In genomic region chr6:108704316-108705080, GRCm38 (mm10) we compare ENCODE assay signal across 14 mouse cellular contexts. TPM values are rescaled to one million over a fixed set of nuclear protein-coding genes. Genes with fewer than 3 reads are reported as not detected.
DNase-seq lines count a peak whose midpoint lies in the region; ATAC-seq and TF ChIP-seq lines count a peak whose summit lies in the region.
"Had no signal": no experiment of that assay in that cellular context is flagged by ENCODE, and none has a peak within 500 bp of the region (broad histone marks: within the 10 kb centered on the region; RNA-seq: fewer than 3 reads in every experiment).

No protein-coding gene starts in this region.

- DNase-seq in CD4-positive, CD25-positive, alpha-beta regulatory T cell, adult 2 months (ENCODE audit: low read depth, low spot score), result peak; percentile 41
- DNase-seq in MEL (ENCODE audit: low read depth, low spot score), result peak; percentile 90
- peak; percentile 41 for DNase-seq in liver, postnatal 0 days
- DNase-seq in left cerebral cortex, adult 11 months (ENCODE audit: low spot score), result no peak
- no peak for DNase-seq in gastrocnemius, adult 18-20 months (ENCODE audit: low spot score)
- DNase-seq: cerebellum, adult 9-10 months; gastrocnemius, postnatal 14 days; right cerebral cortex, postnatal 25 days had no signal

- H3K4me3 ChIP-seq in MEL (ENCODE audit: control insufficient read depth in 1 of 2, insufficient read depth in 1 of 2, low read depth in 2 of 2, low read length in 2 of 2), result peak overlapping the region; percentile 23 to 27
- no peak overlapping the region for H3K4me3 ChIP-seq in intestine, embryonic 16.5 days (ENCODE audit: low read length)
- no peak overlapping the region for H3K4me3 ChIP-seq in liver, postnatal 0 days (ENCODE audit: low read depth, low read length)
- H3K4me3 ChIP-seq in kidney, embryonic 14.5 days (ENCODE audit: low read length), result no peak overlapping the region
- H3K4me3 ChIP-seq in kidney, embryonic 16.5 days (ENCODE audit: low read length), result no peak overlapping the region
- H3K4me3 ChIP-seq: kidney, embryonic 15.5 days; limb, embryonic 10.5 days had no signal

- H3K4me1 ChIP-seq in MEL (ENCODE audit: control insufficient read depth in 1 of 2, insufficient read depth in 2 of 2, low read length in 2 of 2), result peaks cover 25 to 52% of the 10 kb centered on the region in 2 experiments
- H3K4me1 ChIP-seq in intestine, embryonic 16.5 days (ENCODE audit: control insufficient read depth, insufficient read depth, low read length), result peaks cover 7% of the 10 kb centered on the region
- H3K4me1 ChIP-seq in liver, postnatal 0 days (ENCODE audit: insufficient read depth), result peaks cover 12% of the 10 kb centered on the region
- H3K4me1 ChIP-seq in kidney, embryonic 14.5 days (ENCODE audit: control insufficient read depth, insufficient read depth, low read length), result peaks cover 11% of the 10 kb centered on the region
- peaks cover 14% of the 10 kb centered on the region for H3K4me1 ChIP-seq in kidney, embryonic 16.5 days (ENCODE audit: insufficient read depth, low read length)

- WGBS in intestine, embryonic 16.5 days, result 56% methylated on average over 9 of the region's 9 CpGs
- 34% methylated on average over 9 of the region's 9 CpGs for WGBS in liver, postnatal 0 days (ENCODE audit: insufficient replicate concordance)
- WGBS in kidney, embryonic 14.5 days, result 79% methylated on average over 9 of the region's 9 CpGs
- WGBS in kidney, embryonic 16.5 days, result 78% methylated on average over 9 of the region's 9 CpGs

- no peaks in the 10 kb centered on the region; the same call in 1 of the 2 replicates for H3K79me2 ChIP-seq in MEL (ENCODE audit: control insufficient read depth, insufficient read depth, low read length, poor library complexity)

- H3K27ac ChIP-seq in MEL (ENCODE audit: control insufficient read depth, low read depth, low read length), result peak overlapping the region; percentile 92
- H3K27ac ChIP-seq in intestine, embryonic 16.5 days (ENCODE audit: low read length), result peak overlapping the region; percentile 50; the same call in 1 of the 2 replicates
- peak overlapping the region; percentile 70 for H3K27ac ChIP-seq in liver, postnatal 0 days (ENCODE audit: low read depth)
- H3K27ac ChIP-seq in kidney, embryonic 14.5 days (ENCODE audit: low read depth, low read length), result no peak overlapping the region
- H3K27ac ChIP-seq in kidney, embryonic 16.5 days (ENCODE audit: low read length), result no peak overlapping the region
- H3K27ac ChIP-seq: kidney, embryonic 15.5 days; limb, embryonic 10.5 days had no signal

- no peaks in the 10 kb centered on the region for H3K9me3 ChIP-seq in MEL (replicated peaks; ENCODE audit: insufficient read depth, low read length)
- no peaks in the 10 kb centered on the region for H3K9me3 ChIP-seq in intestine, embryonic 16.5 days (ENCODE audit: control insufficient read depth, low read length)
- no peaks in the 10 kb centered on the region for H3K9me3 ChIP-seq in liver, postnatal 0 days (ENCODE audit: low read length)
- no peaks in the 10 kb centered on the region for H3K9me3 ChIP-seq in kidney, embryonic 14.5 days (ENCODE audit: control insufficient read depth, low read length)
- H3K9me3 ChIP-seq in kidney, embryonic 16.5 days (ENCODE audit: low read length), result no peaks in the 10 kb centered on the region
- H3K9me3 ChIP-seq: kidney, embryonic 15.5 days; limb, embryonic 10.5 days had no signal

- peak; percentile 98 for TF ChIP-seq EP300 in MEL (IDR thresholded peaks at IDR 0.05; ENCODE audit: low read depth in 1 of 2, low read length in 2 of 2)
- TF ChIP-seq EP300 in liver, postnatal 0 days (IDR thresholded peaks at IDR 0.05; ENCODE audit: low read depth), result peak; percentile 78

- TF ChIP-seq CTCF in MEL (IDR thresholded peaks at IDR 0.05 in 2 of 3, conservative IDR thresholded peaks at IDR 0.05 in 1 of 3; ENCODE audit: control insufficient read depth in 1 of 3, insufficient read depth in 1 of 3, low read depth in 2 of 3, low read length in 3 of 3, poor library complexity in 1 of 3, severe bottlenecking in 1 of 3), result no peak
- TF ChIP-seq CTCF in liver, postnatal 0 days (IDR thresholded peaks at IDR 0.05; ENCODE audit: low read depth), result no peak

- no peaks in the 10 kb centered on the region for H3K27me3 ChIP-seq in MEL (ENCODE audit: control insufficient read depth in 1 of 2, insufficient read depth in 2 of 2, low read length in 2 of 2)
- no peaks in the 10 kb centered on the region for H3K27me3 ChIP-seq in intestine, embryonic 16.5 days (replicated peaks; ENCODE audit: control insufficient read depth, insufficient read depth, low read length)
- no peaks in the 10 kb centered on the region for H3K27me3 ChIP-seq in liver, postnatal 0 days (ENCODE audit: insufficient read depth, low read length)
- H3K27me3 ChIP-seq in kidney, embryonic 14.5 days (ENCODE audit: control insufficient read depth, insufficient read depth, low read length), result no peaks in the 10 kb centered on the region
- no peaks in the 10 kb centered on the region for H3K27me3 ChIP-seq in kidney, embryonic 16.5 days (ENCODE audit: insufficient read depth, low read length)

- TF ChIP-seq POLR2A in MEL (IDR thresholded peaks at IDR 0.05; ENCODE audit: control insufficient read depth in 1 of 2, insufficient read depth in 1 of 2, low read depth in 1 of 2, low read length in 2 of 2, poor library complexity in 1 of 2), result no peak

- H3K4me2 ChIP-seq in intestine, embryonic 16.5 days (ENCODE audit: low read depth, low read length), result no peak overlapping the region
- H3K4me2 ChIP-seq in liver, postnatal 0 days (ENCODE audit: low read depth, low read length), result no peak overlapping the region
- H3K4me2 ChIP-seq in kidney, embryonic 14.5 days (replicated peaks; ENCODE audit: low read depth, low read length), result no peak overlapping the region
- no peak overlapping the region for H3K4me2 ChIP-seq in kidney, embryonic 16.5 days (replicated peaks; ENCODE audit: low read depth, low read length)
- H3K4me2 ChIP-seq: heart, embryonic 11.5 days; kidney, embryonic 15.5 days had no signal

- TF ChIP-seq RAD21 in MEL (IDR thresholded peaks at IDR 0.05; ENCODE audit: low read depth, low read length), result no peak; the same call in 1 of the 2 replicates

- H3K9ac ChIP-seq in MEL (ENCODE audit: control insufficient read depth, low read depth, low read length, poor library complexity, severe bottlenecking), result peak overlapping the region; percentile 44
- H3K9ac ChIP-seq in intestine, embryonic 16.5 days (ENCODE audit: low read depth, low read length), result no peak overlapping the region
- H3K9ac ChIP-seq in liver, postnatal 0 days (replicated peaks), result no peak overlapping the region
- no peak overlapping the region for H3K9ac ChIP-seq in kidney, embryonic 14.5 days (ENCODE audit: low read depth, low read length)
- no peak overlapping the region for H3K9ac ChIP-seq in kidney, embryonic 16.5 days (replicated peaks; ENCODE audit: low read length)
- H3K9ac ChIP-seq: kidney, embryonic 15.5 days had no signal

- ATAC-seq in intestine, embryonic 16.5 days, result peak; percentile 94
- ATAC-seq in liver, postnatal 0 days, result peak; percentile 90
- ATAC-seq in kidney, embryonic 14.5 days (ENCODE audit: low FRiP score, low TSS enrichment), result no peak
- no peak for ATAC-seq in kidney, embryonic 16.5 days (ENCODE audit: low FRiP score, low TSS enrichment)

- H3K36me3 ChIP-seq in MEL (ENCODE audit: control insufficient read depth in 1 of 2, insufficient read depth in 2 of 2, low read length in 2 of 2), result peaks cover 0 to 35% of the 10 kb centered on the region in 2 experiments; a peak in 2 of 4 replicates
- H3K36me3 ChIP-seq in intestine, embryonic 16.5 days (ENCODE audit: control insufficient read depth, insufficient read depth, low read length), result no peaks in the 10 kb centered on the region
- H3K36me3 ChIP-seq in liver, postnatal 0 days (replicated peaks; ENCODE audit: insufficient read depth, low read length), result no peaks in the 10 kb centered on the region
- no peaks in the 10 kb centered on the region for H3K36me3 ChIP-seq in kidney, embryonic 14.5 days (ENCODE audit: control insufficient read depth, insufficient read depth, low read length)
- H3K36me3 ChIP-seq in kidney, embryonic 16.5 days (ENCODE audit: insufficient read depth, low read length), result no peaks in the 10 kb centered on the region
- H3K36me3 ChIP-seq: kidney, embryonic 15.5 days; limb, embryonic 10.5 days had no signal

TF ChIP-seq in MEL, 35 proteins besides CTCF, POLR2A, EP300 and RAD21 (continues in another document):
- TF ChIP-seq MAFK (IDR thresholded peaks at IDR 0.05; ENCODE audit: borderline replicate concordance, low read depth, low read length) (peak; percentile 42; the same call in 1 of the 2 replicates), CHD1 (IDR thresholded peaks at IDR 0.05; ENCODE audit: low read depth, low read length) (no peak), ETS1 (IDR thresholded peaks at IDR 0.05; ENCODE audit: low read depth, low read length) (peak; percentile 96), MXI1 (IDR thresholded peaks at IDR 0.05; ENCODE audit: low read depth, low read length) (peak; percentile 59), HCFC1 (IDR thresholded peaks at IDR 0.05; ENCODE audit: low read depth, low read length) (0 out of 2 replicates have a peak, but pooled peaks have one; percentile 23), ELF1 (IDR thresholded peaks at IDR 0.05; ENCODE audit: low read depth, low read length) (0 out of 2 replicates have a peak, but pooled peaks have one; percentile 18), USF1 (IDR thresholded peaks at IDR 0.05; ENCODE audit: low read depth, low read length) (no peak), POLR2AphosphoS5 (IDR thresholded peaks at IDR 0.05; ENCODE audit: borderline replicate concordance, low read depth, low read length) (no peak), POLR2AphosphoS2 (IDR thresholded peaks at IDR 0.05; ENCODE audit: low read length) (no peak), TBP (IDR thresholded peaks at IDR 0.05; ENCODE audit: low read depth, low read length) (peak; percentile 80; the same call in 1 of the 2 replicates), MYB (IDR thresholded peaks at IDR 0.05; ENCODE audit: low read depth, low read length) (peak; percentile 82), JUND (IDR thresholded peaks at IDR 0.05; ENCODE audit: low read depth, low read length) (no peak), ZNF384 (IDR thresholded peaks at IDR 0.05; ENCODE audit: low read depth, low read length) (peak; percentile 40), MYC (IDR thresholded peaks at IDR 0.05; ENCODE audit: low read depth, low read length) (0 out of 2 replicates have a peak, but pooled peaks have one; percentile 46)

RNA-seq across cellular contexts. Expression of gene Bhlhe40, which starts 44.1 kb away (rescaled TPM):
- total RNA-seq in MEL (2012; rRNA removed), result 15.8 and 15.9 TPM in 2 replicates
- 10 to 100 TPM in 1 of 2 experiments, not detected in 1; 21.6 TPM for polyA plus RNA-seq in MEL (2012; ENCODE audit: insufficient read depth in 1 of 2, insufficient read length in 2 of 2, low read depth in 1 of 2, low replicate concordance in 2 of 2, missing spikeins in 1 of 2)
- polyA plus RNA-seq in intestine, embryonic 16.5 days (2015; fragmentation: Nextera tagmentation; extraction: Ambion mirVana), result 60.7 and 77.0 TPM in 2 replicates
- 19.1 and 26.9 TPM in 2 replicates for polyA plus RNA-seq in liver, postnatal 0 days (2015; fragmentation: Nextera tagmentation; extraction: Ambion mirVana)
- polyA plus RNA-seq in kidney, embryonic 14.5 days (2014; fragmentation: Nextera tagmentation; extraction: Ambion mirVana), result 6.9 and 8.1 TPM in 2 replicates
- total RNA-seq in gastrocnemius, adult 18-20 months (2021), result 10 to 100 TPM; 70.0 to 98.6 TPM
- 16.8 and 18.5 TPM in 2 replicates for polyA plus RNA-seq in kidney, embryonic 16.5 days (2015; fragmentation: Nextera tagmentation; extraction: Ambion mirVana)

Comparison
In these comparisons a context has a peak if more than half of its experiments do, and no peak if none do; other contexts are left out.
1. DNase-seq: peak in CD4-positive, CD25-positive, alpha-beta regulatory T cell, adult 2 months (single experiment), MEL (single experiment) and liver, postnatal 0 days (single experiment); none in left cerebral cortex, adult 11 months (single experiment) and gastrocnemius, adult 18-20 months (single experiment).
2. H3K27ac ChIP-seq: peak in MEL (single experiment), intestine, embryonic 16.5 days (single experiment) and liver, postnatal 0 days (single experiment); none in kidney, embryonic 14.5 days (single experiment) and kidney, embryonic 16.5 days (single experiment).
3. H3K4me3 ChIP-seq: peak in MEL (2 of 2); none in intestine, embryonic 16.5 days (single experiment), liver, postnatal 0 days (single experiment), kidney, embryonic 14.5 days (single experiment) and kidney, embryonic 16.5 days (single experiment).
4. ATAC-seq: peak in intestine, embryonic 16.5 days (single experiment) and liver, postnatal 0 days (single experiment); none in kidney, embryonic 14.5 days (single experiment) and kidney, embryonic 16.5 days (single experiment).